Mouse (Mus musculus) forebrain, embryonic 11.5 days (tissue): ENCODE measurements around the gene Cited2. TPM values are rescaled to one million over a fixed set of nuclear protein-coding genes. Genes with fewer than 3 reads are reported as not detected.
A peak's percentile ranks its signal among the peaks of the same experiment; 100 is the strongest.

Experiments
- ATAC-seq: fragments of 200-750 bp; cut with Nextera tagmentation; replicated peaks from 2 replicates; pipeline ENCODE4 v1.8.0; 2017; ENCODE audit warnings: moderate TSS enrichment; ENCODE audit not compliant: low FRiP score
- DNase-seq: peaks from one replicate; pipeline ENCODE4 v3.0.0-alpha.2; 2017; ENCODE audit warnings: low spot score
- H3K27ac ChIP-seq: fragments of 300-500 bp; sonication (generic); 2 replicates; pipeline ENCODE4 v1.5.1; 2014; ENCODE audit warnings: low read depth, low read length
- H3K27me3 ChIP-seq: fragments of 300-500 bp; sonication (generic); 2 replicates; pipeline ENCODE4 v1.6.1; 2014; ENCODE audit warnings: mild to moderate bottlenecking, low read length, mixed read lengths; ENCODE audit not compliant: control insufficient read depth, insufficient read depth
- H3K36me3 ChIP-seq: fragments of 300-500 bp; sonication (generic); 2 replicates; pipeline ENCODE4 v1.6.1; 2014; ENCODE audit warnings: mild to moderate bottlenecking, low read length, moderate library complexity, mixed read lengths; ENCODE audit not compliant: control insufficient read depth, insufficient read depth
- H3K4me1 ChIP-seq: fragments of 300-500 bp; sonication (generic); replicated peaks from 2 replicates; pipeline ENCODE4 v1.6.1; 2014; ENCODE audit warnings: low read length, mixed read lengths; ENCODE audit not compliant: control insufficient read depth, insufficient read depth
- H3K4me2 ChIP-seq: fragments of 300-500 bp; sonication (generic); 2 replicates; pipeline ENCODE4 v1.6.1; 2014; ENCODE audit warnings: low read depth, mild to moderate bottlenecking, low read length, moderate library complexity, mixed read lengths; ENCODE audit not compliant: severe bottlenecking
- H3K4me3 ChIP-seq: fragments of 300-500 bp; sonication (generic); 2 replicates; pipeline ENCODE4 v1.5.1; 2014; ENCODE audit warnings: low read depth, low read length
- H3K9ac ChIP-seq: fragments of 300-500 bp; sonication (generic); 2 replicates; pipeline ENCODE4 v1.6.1; 2014; ENCODE audit warnings: low read length
- H3K9me3 ChIP-seq: fragments of 300-500 bp; sonication (generic); 2 replicates; pipeline ENCODE4 v1.6.1; 2016; ENCODE audit warnings: low read length, mixed read lengths; ENCODE audit not compliant: control insufficient read depth
- WGBS: fragments of 180-500 bp; shearing (Covaris S2); extraction: QIAGEN DNeasy Blood & Tissue Kit; methylation state at CpG from one replicate; pipeline ENCODE4 v1.1.7; 2014; 5-methylcytosine and 5-hydroxymethylcytosine counted together
- polyA plus RNA-seq: library from polyadenylated mRNA; unstranded; fragments of >200 nt; fragmentation: Nextera tagmentation; extraction: Ambion mirVana; gene quantifications from 2 replicates; pipeline ENCODE4 v1.2.1, GENCODE M21; 2014

The Cited2 gene
- polyA plus RNA-seq, 1 experiment from 2014 or later, result 62.9 TPM

- Histone ChIP-seq H3K4me1 (peaks cover 6% of the 10 kb centered on the region; the same call in 1 of the 2 replicates), H3K9me3 (no peaks in the 10 kb centered on the region), H3K27ac (no peak overlapping the region; the same call in 1 of the 2 replicates), H3K9ac (no peak overlapping the region), H3K27me3 (no peaks in the 10 kb centered on the region), H3K36me3 (no peaks in the 10 kb centered on the region), H3K4me3 (no peak overlapping the region), H3K4me2 (peak overlapping the region; percentile 27; the same call in 1 of the 2 replicates)
- ATAC-seq (no peak), DNase-seq (no peak)
- 30% methylated on average over 15 of the region's 15 CpGs for WGBS
Measured at GRCm38 (mm10) chr10:17727161-17727925, 4.3 kb downstream of the Cited2 start.

- no peak for ATAC-seq
- no peak overlapping the region for H3K4me3 ChIP-seq
- DNase-seq, result no peak
Measured at GRCm38 (mm10) chr10:17727926-17728279, 4.9 kb downstream of the Cited2 start.

GRCm38 (mm10) chr10:17728711-17729110 lies 5.7 kb downstream of the Cited2 start:
- no peak overlapping the region for H3K27ac ChIP-seq
- ATAC-seq, result no peak
- no peak for DNase-seq
- no peaks in the 10 kb centered on the region for H3K36me3 ChIP-seq
- H3K9me3 ChIP-seq, result no peaks in the 10 kb centered on the region
- no peak overlapping the region for H3K4me3 ChIP-seq
- no peak overlapping the region for H3K9ac ChIP-seq
- peaks cover 6% of the 10 kb centered on the region; the same call in 1 of the 2 replicates for H3K4me1 ChIP-seq
- H3K4me2 ChIP-seq, result no peak overlapping the region
- 36% methylated on average over 4 of the region's 4 CpGs for WGBS
- no peaks in the 10 kb centered on the region for H3K27me3 ChIP-seq

More at GRCm38 (mm10) chr10:17727926-17728279, 4.9 kb downstream of the Cited2 start:
- Histone ChIP-seq H3K27ac (no peak overlapping the region), H3K9me3 (no peaks in the 10 kb centered on the region), H3K9ac (no peak overlapping the region), H3K4me1 (peaks cover 6% of the 10 kb centered on the region; the same call in 1 of the 2 replicates), H3K4me2 (no peak overlapping the region), H3K36me3 (no peaks in the 10 kb centered on the region), H3K27me3 (no peaks in the 10 kb centered on the region)
- 19% methylated on average over 5 of the region's 5 CpGs for WGBS

- H3K36me3 ChIP-seq, result no peaks in the 10 kb centered on the region
- no peak overlapping the region for H3K9ac ChIP-seq
- peaks cover 6% of the 10 kb centered on the region; the same call in 1 of the 2 replicates for H3K4me1 ChIP-seq
- DNase-seq, result no peak
- no peaks in the 10 kb centered on the region for H3K9me3 ChIP-seq
- no peak overlapping the region for H3K27ac ChIP-seq
- H3K27me3 ChIP-seq, result no peaks in the 10 kb centered on the region
- 78% methylated on average over 6 of the region's 6 CpGs for WGBS
- H3K4me3 ChIP-seq, result no peak overlapping the region
- no peak overlapping the region for H3K4me2 ChIP-seq
- no peak for ATAC-seq
Measured at GRCm38 (mm10) chr10:17729476-17729875, 6.5 kb downstream of the Cited2 start.

GRCm38 (mm10) chr10:17733057-17733456 lies 10.0 kb downstream of the Cited2 start:
- DNase-seq, result peak; percentile 85
- WGBS, result 16% methylated on average over 4 of the region's 4 CpGs

GRCm38 (mm10) chr10:17742581-17742980 lies 19.6 kb downstream of the Cited2 start:
- no peak for DNase-seq
- H3K9me3 ChIP-seq, result no peaks in the 10 kb centered on the region
- H3K4me3 ChIP-seq, result no peak overlapping the region
- no peak overlapping the region for H3K4me2 ChIP-seq
- no peaks in the 10 kb centered on the region for H3K4me1 ChIP-seq
- no peak overlapping the region for H3K9ac ChIP-seq
- no peaks in the 10 kb centered on the region for H3K27me3 ChIP-seq
- ATAC-seq, result no peak
- no peaks in the 10 kb centered on the region for H3K36me3 ChIP-seq
- H3K27ac ChIP-seq, result no peak overlapping the region
- 96% methylated on average over 2 of the region's 2 CpGs for WGBS

More at GRCm38 (mm10) chr10:17733057-17733456, 10.0 kb downstream of the Cited2 start:
- H3K36me3 ChIP-seq, result no peaks in the 10 kb centered on the region
- H3K9ac ChIP-seq, result no peak overlapping the region
- no peaks in the 10 kb centered on the region for H3K27me3 ChIP-seq
- H3K4me1 ChIP-seq, result no peaks in the 10 kb centered on the region
- no peaks in the 10 kb centered on the region for H3K9me3 ChIP-seq
- 0 out of 2 replicates have a peak, but pooled peaks have one; percentile 27 for ATAC-seq
- no peak overlapping the region for H3K4me2 ChIP-seq
- H3K27ac ChIP-seq, result no peak overlapping the region
- no peak overlapping the region for H3K4me3 ChIP-seq

GRCm38 (mm10) chr10:17752478-17752877 lies 29.5 kb downstream of the Cited2 start:
- no peak overlapping the region for H3K4me3 ChIP-seq
- peaks cover 3% of the 10 kb centered on the region; the same call in 1 of the 2 replicates for H3K9me3 ChIP-seq
- DNase-seq (no peak), ATAC-seq (no peak)
- WGBS, result 77% methylated on average over 5 of the region's 5 CpGs
- H3K4me2 ChIP-seq, result no peak overlapping the region
- H3K27ac ChIP-seq, result no peak overlapping the region
- no peaks in the 10 kb centered on the region for H3K36me3 ChIP-seq
- no peak overlapping the region for H3K9ac ChIP-seq
- no peaks in the 10 kb centered on the region for H3K4me1 ChIP-seq
- no peaks in the 10 kb centered on the region for H3K27me3 ChIP-seq

GRCm38 (mm10) chr10:17759772-17760171 lies 36.8 kb downstream of the Cited2 start:
- Histone ChIP-seq H3K27ac (no peak overlapping the region), H3K4me2 (no peak overlapping the region), H3K4me3 (no peak overlapping the region), H3K27me3 (no peaks in the 10 kb centered on the region), H3K9me3 (peaks cover 3% of the 10 kb centered on the region; the same call in 1 of the 2 replicates), H3K4me1 (no peaks in the 10 kb centered on the region), H3K9ac (no peak overlapping the region), H3K36me3 (no peaks in the 10 kb centered on the region)
- no peak for DNase-seq
- 89% methylated on average over 3 of the region's 3 CpGs for WGBS
- no peak for ATAC-seq
